Mouse (Mus musculus): ENCODE measurements around the gene Nol4l. TPM values are rescaled to one million over a fixed set of nuclear protein-coding genes. Genes with fewer than 3 reads are reported as not detected.
"Not testable (repeated sequence)": the region's sequence is repeated elsewhere in the genome, so short reads cannot be mapped to it uniquely, and the experiment has no call there.

Gene Nol4l
- polyA plus RNA-seq, 1 experiment from 2014 or later = 20.8 TPM

- Histone ChIP-seq H3K27me3 (ENCODE audit: insufficient read depth, poor library complexity, severe bottlenecking) (peaks cover under 1% of the 10 kb centered on the region; the same call in 1 of the 2 replicates), H3K9me3 (no peaks in the 10 kb centered on the region), H3K36me3 (peaks cover 4% of the 10 kb centered on the region; the same call in 1 of the 2 replicates), H3K4me1 (peaks cover 62% of the 10 kb centered on the region), H3K4me3 (no peak overlapping the region), H3K27ac (peak overlapping the region; percentile 92)
- no peak for DNase-seq (ENCODE audit: low spot score)
- WGBS = 60% methylated on average over 13 of the region's 13 CpGs
These were observed 32.9 kb downstream of the Nol4l start for GRCm38 (mm10) chr2:153496898-153497297.

GRCm38 (mm10) chr2:153496301-153496700 is 33.5 kb downstream of the Nol4l start:
- H3K27ac ChIP-seq = peak overlapping the region; percentile 92

GRCm38 (mm10) chr2:153495818-153496217 is 34.0 kb downstream of the Nol4l start:
- 66% methylated on average over 4 of the region's 4 CpGs for WGBS
- no peak overlapping the region for H3K4me3 ChIP-seq
- no peaks in the 10 kb centered on the region for H3K36me3 ChIP-seq
- H3K4me1 ChIP-seq = peaks cover 72% of the 10 kb centered on the region
- peak; percentile 89 for DNase-seq (ENCODE audit: low spot score)
- no peaks in the 10 kb centered on the region for H3K9me3 ChIP-seq
- H3K27me3 ChIP-seq (ENCODE audit: insufficient read depth, poor library complexity, severe bottlenecking) = peaks cover 12% of the 10 kb centered on the region
- H3K27ac ChIP-seq = peak overlapping the region; percentile 92

More at GRCm38 (mm10) chr2:153496301-153496700, 33.5 kb downstream of the Nol4l start:
- 82% methylated on average over 6 of the region's 6 CpGs for WGBS
- Histone ChIP-seq H3K27me3 (ENCODE audit: insufficient read depth, poor library complexity, severe bottlenecking) (peaks cover 7% of the 10 kb centered on the region), H3K4me1 (peaks cover 68% of the 10 kb centered on the region), H3K36me3 (no peaks in the 10 kb centered on the region), H3K4me3 (no peak overlapping the region), H3K9me3 (no peaks in the 10 kb centered on the region)
- DNase-seq (ENCODE audit: low spot score) = no peak

- H3K9me3 ChIP-seq; DNase-seq (ENCODE audit: low spot score); H3K36me3 ChIP-seq; H3K4me3 ChIP-seq: not testable (repeated sequence)
- peaks cover 76% of the 10 kb centered on the region for H3K4me1 ChIP-seq
- 74% methylated on average over 4 of the region's 4 CpGs for WGBS
- H3K27ac ChIP-seq = peak overlapping the region; percentile 92
- peaks cover 13% of the 10 kb centered on the region for H3K27me3 ChIP-seq (ENCODE audit: insufficient read depth, poor library complexity, severe bottlenecking)
These were observed 34.4 kb downstream of the Nol4l start for GRCm38 (mm10) chr2:153495391-153495790.

- H3K9me3 ChIP-seq = no peaks in the 10 kb centered on the region
- H3K27me3 ChIP-seq (ENCODE audit: insufficient read depth, poor library complexity, severe bottlenecking) = peaks cover 17% of the 10 kb centered on the region
- DNase-seq (ENCODE audit: low spot score) = peak; percentile 92
- peak overlapping the region; percentile 92 for H3K27ac ChIP-seq
- H3K4me3 ChIP-seq = peak overlapping the region; percentile 79
- 2% methylated on average over 9 of the region's 9 CpGs for WGBS
- peaks cover 76% of the 10 kb centered on the region for H3K4me1 ChIP-seq
- no peaks in the 10 kb centered on the region for H3K36me3 ChIP-seq
These were observed 35.4 kb downstream of the Nol4l start for GRCm38 (mm10) chr2:153494293-153494811.

- Histone ChIP-seq H3K4me3 (peak overlapping the region; percentile 79), H3K9me3 (no peaks in the 10 kb centered on the region), H3K4me1 (peaks cover 74% of the 10 kb centered on the region), H3K27ac (peak overlapping the region; percentile 92), H3K36me3 (no peaks in the 10 kb centered on the region), H3K27me3 (ENCODE audit: insufficient read depth, poor library complexity, severe bottlenecking) (peaks cover 19% of the 10 kb centered on the region)
- DNase-seq (ENCODE audit: low spot score) = peak; percentile 92
- 6% methylated on average over 6 of the region's 6 CpGs for WGBS
These were observed 35.9 kb downstream of the Nol4l start for GRCm38 (mm10) chr2:153493781-153494292.

GRCm38 (mm10) chr2:153493393-153493731 is 36.4 kb downstream of the Nol4l start:
- no peak for DNase-seq (ENCODE audit: low spot score)
- peaks cover 71% of the 10 kb centered on the region for H3K4me1 ChIP-seq
- H3K27me3 ChIP-seq (ENCODE audit: insufficient read depth, poor library complexity, severe bottlenecking) = peaks cover 19% of the 10 kb centered on the region
- H3K27ac ChIP-seq = peak overlapping the region; percentile 92
- H3K36me3 ChIP-seq = no peaks in the 10 kb centered on the region
- H3K4me3 ChIP-seq = peak overlapping the region; percentile 79
- H3K9me3 ChIP-seq = no peaks in the 10 kb centered on the region
- WGBS = 34% methylated on average over 2 of the region's 2 CpGs

- Histone ChIP-seq H3K9me3 (no peaks in the 10 kb centered on the region), H3K4me3 (peak within 1 kb of the TSS; percentile 79), H3K4me1 (peaks cover 67% of the 10 kb centered on the region), H3K36me3 (no peaks in the 10 kb centered on the region), H3K27me3 (ENCODE audit: insufficient read depth, poor library complexity, severe bottlenecking) (peaks cover 19% of the 10 kb centered on the region), H3K27ac (peak within 1 kb of the TSS; percentile 92)
- DNase-seq (ENCODE audit: low spot score) = peak; percentile 86
- under 1% methylated on average over 77 of the region's 83 CpGs for WGBS
These were observed 37.0 kb downstream of the Nol4l start, which contains the start of gene 4930404H24Rik for GRCm38 (mm10) chr2:153492573-153493392. Gene 4930404H24Rik (plus strand): TSS chr2:153492790.

GRCm38 (mm10) chr2:153492179-153492517 is 37.6 kb downstream of the Nol4l start:
- Histone ChIP-seq H3K4me1 (peaks cover 61% of the 10 kb centered on the region), H3K9me3 (no peaks in the 10 kb centered on the region), H3K27me3 (ENCODE audit: insufficient read depth, poor library complexity, severe bottlenecking) (peaks cover 19% of the 10 kb centered on the region), H3K36me3 (no peaks in the 10 kb centered on the region), H3K4me3 (peak overlapping the region; percentile 79), H3K27ac (peak overlapping the region; percentile 92)
- under 1% methylated on average over 24 of the region's 24 CpGs for WGBS
- no peak for DNase-seq (ENCODE audit: low spot score)

GRCm38 (mm10) chr2:153491512-153492178 is 38.1 kb downstream of the Nol4l start:
- Histone ChIP-seq H3K9me3 (no peaks in the 10 kb centered on the region), H3K4me1 (peaks cover 56% of the 10 kb centered on the region), H3K36me3 (no peaks in the 10 kb centered on the region), H3K27ac (peak overlapping the region; percentile 92), H3K27me3 (ENCODE audit: insufficient read depth, poor library complexity, severe bottlenecking) (peaks cover 19% of the 10 kb centered on the region), H3K4me3 (peak overlapping the region; percentile 79)
- WGBS = 18% methylated on average over 18 of the region's 18 CpGs
- DNase-seq (ENCODE audit: low spot score) = no peak

GRCm38 (mm10) chr2:153490940-153491339 is 38.8 kb downstream of the Nol4l start:
- Histone ChIP-seq H3K4me1 (peaks cover 49% of the 10 kb centered on the region), H3K27ac (peak overlapping the region; percentile 92; the same call in 1 of the 2 replicates), H3K4me3 (0 out of 2 replicates have a peak overlapping the region, but pooled peaks have one; percentile 79), H3K27me3 (ENCODE audit: insufficient read depth, poor library complexity, severe bottlenecking) (peaks cover 19% of the 10 kb centered on the region), H3K36me3 (no peaks in the 10 kb centered on the region), H3K9me3 (no peaks in the 10 kb centered on the region)
- WGBS = 38% methylated on average over 5 of the region's 5 CpGs
- DNase-seq (ENCODE audit: low spot score) = no peak

- WGBS = 77% methylated on average over 1 of the region's 1 CpGs
- peaks cover 19% of the 10 kb centered on the region for H3K27me3 ChIP-seq (ENCODE audit: insufficient read depth, poor library complexity, severe bottlenecking)
- H3K27ac ChIP-seq = no peak overlapping the region
- no peak overlapping the region for H3K4me3 ChIP-seq
- DNase-seq (ENCODE audit: low spot score) = no peak
- H3K9me3 ChIP-seq = no peaks in the 10 kb centered on the region
- H3K4me1 ChIP-seq = peaks cover 42% of the 10 kb centered on the region
- no peaks in the 10 kb centered on the region for H3K36me3 ChIP-seq
These were observed 39.7 kb downstream of the Nol4l start for GRCm38 (mm10) chr2:153490116-153490515.

- H3K4me1 ChIP-seq = peaks cover 47% of the 10 kb centered on the region
- peak overlapping the region; percentile 80; the same call in 1 of the 2 replicates for H3K27ac ChIP-seq
- no peaks in the 10 kb centered on the region for H3K9me3 ChIP-seq
- H3K27me3 ChIP-seq (ENCODE audit: insufficient read depth, poor library complexity, severe bottlenecking) = peaks cover 22% of the 10 kb centered on the region
- no peaks in the 10 kb centered on the region for H3K36me3 ChIP-seq
- DNase-seq (ENCODE audit: low spot score) = no peak
- H3K4me3 ChIP-seq = no peak overlapping the region
- WGBS = 58% methylated on average over 4 of the region's 4 CpGs
These were observed 45.7 kb downstream of the Nol4l start for GRCm38 (mm10) chr2:153484071-153484470.
